Mouse (Mus musculus): ENCODE measurements at regions not wholly inside any gene's neighbourhood (a gene's known extent, or its start where the extent isn't known, plus 50 kb on each side); places are given as distances from the start of the nearest gene placed in this dataset.
"Not testable (repeated sequence)": the region's sequence is repeated elsewhere in the genome, so short reads cannot be mapped to it uniquely, and the experiment has no call there.

- DNase-seq (ENCODE audit: low read depth, low spot score), result no peak
- no peak for TF ChIP-seq SIN3A (IDR thresholded peaks at IDR 0.05; ENCODE audit: low read length)
- TF ChIP-seq TAL1 (IDR thresholded peaks at IDR 0.05; ENCODE audit: low read length), result no peak
- TF ChIP-seq E2F4 (IDR thresholded peaks at IDR 0.05; ENCODE audit: borderline replicate concordance, low read depth, low read length), result no peak
- no peak for TF ChIP-seq CHD1 (IDR thresholded peaks at IDR 0.05; ENCODE audit: low read depth, low read length)
- TF ChIP-seq NELFE (IDR thresholded peaks at IDR 0.05; ENCODE audit: low read depth, low read length), result no peak
- no peak for TF ChIP-seq GABPA (IDR thresholded peaks at IDR 0.05; ENCODE audit: low read depth, low read length)
- TF ChIP-seq UBTF (IDR thresholded peaks at IDR 0.05; ENCODE audit: borderline replicate concordance, insufficient read depth, low read depth, low read length), result no peak
- no peak for TF ChIP-seq GATA1 (IDR thresholded peaks at IDR 0.05; ENCODE audit: low read depth, low read length)
- TF ChIP-seq TCF12 (IDR thresholded peaks at IDR 0.05; ENCODE audit: low read depth, low read length), result no peak
- no peak for TF ChIP-seq SMC3 (IDR thresholded peaks at IDR 0.05; ENCODE audit: low read depth, low read length)
- TF ChIP-seq RCOR1 (IDR thresholded peaks at IDR 0.05; ENCODE audit: low read depth, low read length), result no peak
- TF ChIP-seq MYB (IDR thresholded peaks at IDR 0.05; ENCODE audit: low read depth, low read length), result no peak
- no peak for TF ChIP-seq ELF1 (IDR thresholded peaks at IDR 0.05; ENCODE audit: low read depth, low read length)
- no peak for TF ChIP-seq RAD21 (IDR thresholded peaks at IDR 0.05; ENCODE audit: low read depth, low read length)
- no peak for TF ChIP-seq USF1 (IDR thresholded peaks at IDR 0.05; ENCODE audit: low read depth, low read length)
- TF ChIP-seq CTCF (IDR thresholded peaks at IDR 0.05 in 2 of 3, conservative IDR thresholded peaks at IDR 0.05 in 1 of 3; ENCODE audit: control insufficient read depth in 1 of 3, insufficient read depth in 1 of 3, low read depth in 2 of 3, low read length in 3 of 3, poor library complexity in 1 of 3, severe bottlenecking in 1 of 3), result no peak
- no peak for TF ChIP-seq MEF2A (IDR thresholded peaks at IDR 0.05; ENCODE audit: extremely low read depth, insufficient replicate concordance, low read depth, low read length, poor library complexity, severe bottlenecking)
- TF ChIP-seq CHD2 (IDR thresholded peaks at IDR 0.05; ENCODE audit: low read length), result no peak
- TF ChIP-seq ZKSCAN1 (IDR thresholded peaks at IDR 0.05; ENCODE audit: low read depth, low read length), result no peak
- no peak for TF ChIP-seq BHLHE40 (IDR thresholded peaks at IDR 0.05; ENCODE audit: borderline replicate concordance, low read depth, low read length)
- H3K27ac ChIP-seq (ENCODE audit: control insufficient read depth, low read depth, low read length), result no peak overlapping the region
- no peak overlapping the region for H3K4me3 ChIP-seq (ENCODE audit: control insufficient read depth in 1 of 2, insufficient read depth in 1 of 2, low read depth in 2 of 2, low read length in 2 of 2)
- H3K9me3 ChIP-seq (replicated peaks; ENCODE audit: insufficient read depth, low read length), result no peaks in the 10 kb centered on the region
- H3K36me3 ChIP-seq (ENCODE audit: control insufficient read depth in 1 of 2, insufficient read depth in 2 of 2, low read length in 2 of 2), result no peaks in the 10 kb centered on the region
- H3K9ac ChIP-seq (ENCODE audit: control insufficient read depth, low read depth, low read length, poor library complexity, severe bottlenecking), result no peak overlapping the region
- no peaks in the 10 kb centered on the region for H3K4me1 ChIP-seq (ENCODE audit: control insufficient read depth in 1 of 2, insufficient read depth in 2 of 2, low read length in 2 of 2)
- H3K79me2 ChIP-seq (ENCODE audit: control insufficient read depth, insufficient read depth, low read length, poor library complexity), result no peaks in the 10 kb centered on the region
- no peaks in the 10 kb centered on the region for H3K27me3 ChIP-seq (ENCODE audit: control insufficient read depth in 1 of 2, insufficient read depth in 2 of 2, low read length in 2 of 2)
Measured at GRCm38 (mm10) chr16:25517114-25517868, 166.3 kb upstream of the Trp63 start.

- not testable (repeated sequence) for H3K4me1 ChIP-seq (ENCODE audit: control insufficient read depth in 1 of 2, insufficient read depth in 2 of 2, low read length in 2 of 2); H3K36me3 ChIP-seq (ENCODE audit: control insufficient read depth in 1 of 2, insufficient read depth in 2 of 2, low read length in 2 of 2); H3K9ac ChIP-seq (ENCODE audit: control insufficient read depth, low read depth, low read length, poor library complexity, severe bottlenecking); H3K4me3 ChIP-seq (ENCODE audit: control insufficient read depth in 1 of 2, insufficient read depth in 1 of 2, low read depth in 2 of 2, low read length in 2 of 2); H3K27me3 ChIP-seq (ENCODE audit: control insufficient read depth in 1 of 2, insufficient read depth in 2 of 2, low read length in 2 of 2); DNase-seq (ENCODE audit: low read depth, low spot score); H3K79me2 ChIP-seq (ENCODE audit: control insufficient read depth, insufficient read depth, low read length, poor library complexity); H3K9me3 ChIP-seq (replicated peaks; ENCODE audit: insufficient read depth, low read length); H3K27ac ChIP-seq (ENCODE audit: control insufficient read depth, low read depth, low read length)
Measured at GRCm38 (mm10) chr16:25523141-25523540, 160.4 kb upstream of the Trp63 start.

Measured in MEL (cell line).